In genomic region chr5:107251751-107252305, GRCm38 (mm10) we compare ENCODE assay signal across 8 mouse cellular contexts. TPM values are rescaled to one million over a fixed set of nuclear protein-coding genes. Genes with fewer than 3 reads are reported as not detected.
DNase-seq lines count a peak whose midpoint lies in the region; ATAC-seq and TF ChIP-seq lines count a peak whose summit lies in the region.

No protein-coding gene starts in this region.

- no peaks in the 10 kb centered on the region for H3K36me3 ChIP-seq in heart, embryonic 11.5 days (ENCODE audit: control insufficient read depth, insufficient read depth, low read length)
- peaks cover 15% of the 10 kb centered on the region for H3K36me3 ChIP-seq in kidney, embryonic 15.5 days
- peaks cover 2% of the 10 kb centered on the region; the same call in 1 of the 2 replicates for H3K36me3 ChIP-seq in liver, embryonic 11.5 days (ENCODE audit: control insufficient read depth, insufficient read depth, low read length)
- no peaks in the 10 kb centered on the region for H3K36me3 ChIP-seq in neural tube, embryonic 15.5 days
- H3K36me3 ChIP-seq in thymus, adult 2 months (ENCODE audit: control insufficient read depth, insufficient read depth, low read length), result no peaks in the 10 kb centered on the region

- H3K4me3 ChIP-seq in heart, embryonic 11.5 days (ENCODE audit: low read depth, low read length), result no peak overlapping the region
- H3K4me3 ChIP-seq in kidney, embryonic 15.5 days (replicated peaks), result no peak overlapping the region
- H3K4me3 ChIP-seq in liver, embryonic 11.5 days (ENCODE audit: low read depth, low read length), result no peak overlapping the region
- no peak overlapping the region for H3K4me3 ChIP-seq in neural tube, embryonic 15.5 days (replicated peaks)
- no peak overlapping the region for H3K4me3 ChIP-seq in thymus, adult 2 months (ENCODE audit: control insufficient read depth, insufficient read depth, low read length)

- ATAC-seq in heart, embryonic 11.5 days (replicated peaks; ENCODE audit: insufficient number of reproducible peaks, low FRiP score, low TSS enrichment), result no peak
- ATAC-seq in kidney, embryonic 15.5 days (replicated peaks; ENCODE audit: low FRiP score), result peak; percentile 29; the same call in 1 of the 2 replicates
- ATAC-seq in liver, embryonic 11.5 days (replicated peaks; ENCODE audit: low FRiP score), result 0 out of 2 replicates have a peak, but pooled peaks have one; percentile 24
- ATAC-seq in neural tube, embryonic 15.5 days (ENCODE audit: low FRiP score), result peak; percentile 63; the same call in 1 of the 2 replicates

- WGBS in heart, embryonic 11.5 days (ENCODE audit: insufficient replicate concordance), result 7% methylated on average over 3 of the region's 3 CpGs
- 17% methylated on average over 3 of the region's 3 CpGs for WGBS in kidney, embryonic 15.5 days
- WGBS in liver, embryonic 11.5 days, result 26% methylated on average over 3 of the region's 3 CpGs
- 15% methylated on average over 3 of the region's 3 CpGs for WGBS in neural tube, embryonic 15.5 days
- WGBS in thymus, adult 2 months, result 75% methylated on average over 3 of the region's 3 CpGs

- H3K9ac ChIP-seq in heart, embryonic 11.5 days (ENCODE audit: low read depth, low read length), result no peak overlapping the region
- H3K9ac ChIP-seq in kidney, embryonic 15.5 days, result no peak overlapping the region
- H3K9ac ChIP-seq in liver, embryonic 11.5 days (ENCODE audit: low read depth, low read length), result peak overlapping the region; percentile 2; the same call in 1 of the 2 replicates
- no peak overlapping the region for H3K9ac ChIP-seq in neural tube, embryonic 15.5 days (replicated peaks)

- no peak for TF ChIP-seq POLR2A in thymus, adult 2 months (IDR thresholded peaks at IDR 0.05; ENCODE audit: control insufficient read depth, extremely low read depth, insufficient read depth, low read length, poor library complexity)

- H3K27ac ChIP-seq in heart, embryonic 11.5 days (ENCODE audit: low read depth, low read length), result peak overlapping the region; percentile 25
- peak overlapping the region; percentile 49; the same call in 1 of the 2 replicates for H3K27ac ChIP-seq in kidney, embryonic 15.5 days
- H3K27ac ChIP-seq in liver, embryonic 11.5 days (ENCODE audit: low read depth, low read length), result peak overlapping the region; percentile 44
- no peak overlapping the region for H3K27ac ChIP-seq in neural tube, embryonic 15.5 days (replicated peaks)
- no peak overlapping the region for H3K27ac ChIP-seq in thymus, adult 2 months (ENCODE audit: control insufficient read depth, insufficient read depth, low read length)

- H3K9me3 ChIP-seq in heart, embryonic 11.5 days (replicated peaks; ENCODE audit: control insufficient read depth, low read length), result no peaks in the 10 kb centered on the region
- peaks cover 3% of the 10 kb centered on the region; the same call in 1 of the 2 replicates for H3K9me3 ChIP-seq in kidney, embryonic 15.5 days (replicated peaks)
- H3K9me3 ChIP-seq in liver, embryonic 11.5 days (ENCODE audit: control insufficient read depth, low read length), result no peaks in the 10 kb centered on the region
- H3K9me3 ChIP-seq in neural tube, embryonic 15.5 days (replicated peaks), result no peaks in the 10 kb centered on the region

- no peaks in the 10 kb centered on the region for H3K27me3 ChIP-seq in heart, embryonic 11.5 days (ENCODE audit: control insufficient read depth, insufficient read depth, low read length)
- no peaks in the 10 kb centered on the region for H3K27me3 ChIP-seq in kidney, embryonic 15.5 days
- no peaks in the 10 kb centered on the region for H3K27me3 ChIP-seq in liver, embryonic 11.5 days (replicated peaks; ENCODE audit: control insufficient read depth, insufficient read depth, low read length)
- H3K27me3 ChIP-seq in neural tube, embryonic 15.5 days (replicated peaks), result peaks cover 14% of the 10 kb centered on the region
- H3K27me3 ChIP-seq in thymus, adult 2 months (ENCODE audit: control insufficient read depth, insufficient read depth, low read length), result no peaks in the 10 kb centered on the region

- TF ChIP-seq CTCF in thymus, adult 2 months (IDR thresholded peaks at IDR 0.05; ENCODE audit: borderline replicate concordance, control insufficient read depth, extremely low read depth, insufficient read depth, low read length, poor library complexity), result no peak

- peaks cover 20% of the 10 kb centered on the region for H3K4me1 ChIP-seq in heart, embryonic 11.5 days (ENCODE audit: control insufficient read depth, insufficient read depth, low read length)
- peaks cover 24% of the 10 kb centered on the region for H3K4me1 ChIP-seq in kidney, embryonic 15.5 days
- peaks cover 32% of the 10 kb centered on the region for H3K4me1 ChIP-seq in liver, embryonic 11.5 days (replicated peaks; ENCODE audit: control insufficient read depth, insufficient read depth, low read length)
- peaks cover 19% of the 10 kb centered on the region for H3K4me1 ChIP-seq in neural tube, embryonic 15.5 days
- no peaks in the 10 kb centered on the region for H3K4me1 ChIP-seq in thymus, adult 2 months (replicated peaks; ENCODE audit: control insufficient read depth, insufficient read depth, low read length)

- H3K4me2 ChIP-seq in heart, embryonic 11.5 days, result no peak overlapping the region
- no peak overlapping the region for H3K4me2 ChIP-seq in kidney, embryonic 15.5 days
- 0 out of 2 replicates have a peak overlapping the region, but pooled peaks have one; percentile 26 for H3K4me2 ChIP-seq in liver, embryonic 11.5 days
- H3K4me2 ChIP-seq in neural tube, embryonic 15.5 days, result no peak overlapping the region

- DNase-seq in 416B (ENCODE audit: low read depth), result peak; percentile 21
- DNase-seq in adrenal gland, postnatal 25 days, result peak; percentile 68
- DNase-seq in liver, embryonic 11.5 days (ENCODE audit: low spot score), result no peak
- no peak for DNase-seq in thymus, adult 2 months
- DNase-seq in urinary bladder, adult 18-20 months (ENCODE audit: low spot score in 2 of 2), result no peak

RNA-seq across cellular contexts. Expression of gene Tgfbr3, which starts 37.6 kb away (rescaled TPM):
- total RNA-seq in adrenal gland, postnatal 25 days (2021), result 192 and 326 TPM in 2 replicates
- 38.2 and 39.2 TPM in 2 replicates for polyA plus RNA-seq in heart, embryonic 11.5 days (2014; fragmentation: Nextera tagmentation; extraction: Ambion mirVana)
- 15.8 and 19.8 TPM in 2 replicates for polyA plus RNA-seq in kidney, embryonic 15.5 days (2015; fragmentation: Nextera tagmentation; extraction: Ambion mirVana)
- 38.2 and 39.7 TPM in 2 replicates for polyA plus RNA-seq in liver, embryonic 11.5 days (2014; fragmentation: Nextera tagmentation; extraction: Ambion mirVana)
- polyA plus RNA-seq in neural tube, embryonic 15.5 days (2015; fragmentation: Nextera tagmentation; extraction: Ambion mirVana), result 6.6 and 10.1 TPM in 2 replicates
- 20.7 and 23.9 TPM in 2 replicates for polyA plus RNA-seq in thymus, adult 2 months (2012; rRNA removed)

Comparison
In these comparisons a context has a peak if more than half of its experiments do, and no peak if none do; other contexts are left out.
1. DNase-seq: peak in 416B (single experiment) and adrenal gland, postnatal 25 days (single experiment); none in liver, embryonic 11.5 days (single experiment), thymus, adult 2 months (single experiment) and urinary bladder, adult 18-20 months (0 of 2).
2. H3K27ac ChIP-seq: peak in heart, embryonic 11.5 days (single experiment), kidney, embryonic 15.5 days (single experiment) and liver, embryonic 11.5 days (single experiment); none in neural tube, embryonic 15.5 days (single experiment) and thymus, adult 2 months (single experiment).